Mouse (Mus musculus) kidney, adult 2 months (tissue): ENCODE results near the gene Tctex1d1.

ENCODE experiments used
- CTCF ChIP-seq: fragments of 200-500 bp; conservative IDR thresholded peaks from 2 replicates; pipeline ENCODE4 v1.5.1; 2011; ENCODE audit warnings: low read depth, mild to moderate bottlenecking, control low read depth, low read length, moderate library complexity, mixed read lengths; ENCODE audit not compliant: insufficient read depth, insufficient read length
- POLR2A ChIP-seq: fragments of 200-500 bp; IDR thresholded peaks from one replicate; pipeline ENCODE4 v1.6.1; 2011; ENCODE audit warnings: low read depth, low read length, control low read depth

- no peak for TF ChIP-seq CTCF
- TF ChIP-seq POLR2A: no peak
Measured at GRCm38 (mm10) chr4:102972071-102972470, 6.3 kb upstream of the Tctex1d1 start.
